Mouse (Mus musculus) embryonic facial prominence, embryonic 13.5 days (tissue): ENCODE results near the gene Btbd1. TPM values are rescaled to one million over a fixed set of nuclear protein-coding genes. Genes with fewer than 3 reads are reported as not detected.

Experiments
- ATAC-seq: fragments of 200-750 bp; cut with Nextera tagmentation; 2 replicates; pipeline ENCODE4 v1.8.0; 2017; ENCODE audit warnings: low read depth; ENCODE audit not compliant: insufficient number of reproducible peaks, insufficient read depth, low FRiP score, low TSS enrichment
- H3K27ac ChIP-seq: fragments of 300-500 bp; sonication (generic); 2 replicates; pipeline ENCODE4 v1.5.1; 2015; ENCODE audit warnings: moderate library complexity, mild to moderate bottlenecking, inconsistent platforms
- H3K27me3 ChIP-seq: fragments of 300-500 bp; sonication (generic); 2 replicates; pipeline ENCODE4 v1.6.1; 2015; ENCODE audit warnings: mild to moderate bottlenecking, inconsistent platforms
- H3K36me3 ChIP-seq: fragments of 300-500 bp; sonication (generic); 2 replicates; pipeline ENCODE4 v1.6.1; 2015; ENCODE audit warnings: mild to moderate bottlenecking, inconsistent platforms
- H3K4me1 ChIP-seq: fragments of 300-500 bp; sonication (generic); 2 replicates; pipeline ENCODE4 v1.6.1; 2015; ENCODE audit warnings: inconsistent platforms
- H3K4me2 ChIP-seq: fragments of 300-500 bp; sonication (generic); 2 replicates; pipeline ENCODE4 v1.6.1; 2015; ENCODE audit warnings: moderate library complexity, mild to moderate bottlenecking, inconsistent platforms
- H3K4me3 ChIP-seq: fragments of 300-500 bp; sonication (generic); 2 replicates; pipeline ENCODE4 v1.5.1; 2015; ENCODE audit warnings: mild to moderate bottlenecking, inconsistent platforms
- H3K9ac ChIP-seq: fragments of 300-500 bp; sonication (generic); 2 replicates; pipeline ENCODE4 v1.6.1; 2015; ENCODE audit warnings: mild to moderate bottlenecking, inconsistent platforms
- H3K9me3 ChIP-seq: fragments of 300-500 bp; sonication (generic); 2 replicates; pipeline ENCODE4 v1.6.1; 2016; ENCODE audit warnings: inconsistent platforms
- WGBS: fragments of 180-500 bp; shearing (Covaris S2); methylation state at CpG from one replicate; pipeline ENCODE4 v1.1.7; 2015; ENCODE audit warnings: mixed read lengths; 5-methylcytosine and 5-hydroxymethylcytosine counted together
- polyA plus RNA-seq: library from polyadenylated mRNA; unstranded; fragments of >200 nt; fragmentation: Nextera tagmentation; extraction: Ambion mirVana; gene quantifications from 2 replicates; pipeline ENCODE4 v1.2.1, GENCODE M21; 2015

The Btbd1 gene
- polyA plus RNA-seq, 1 experiment from 2014 or later = 53.2 TPM

- Histone ChIP-seq H3K36me3 (no peaks in the 10 kb centered on the region), H3K27me3 (peaks cover 62% of the 10 kb centered on the region), H3K4me1 (peaks cover 11% of the 10 kb centered on the region), H3K4me3 (no peak overlapping the region), H3K9ac (no peak overlapping the region), H3K27ac (no peak overlapping the region), H3K4me2 (no peak overlapping the region), H3K9me3 (no peaks in the 10 kb centered on the region)
- WGBS = 78% methylated on average over 2 of the region's 2 CpGs
- no peak for ATAC-seq
These were observed 32.2 kb upstream of the Btbd1 start for GRCm38 (mm10) chr7:81861461-81861860.

- 78% methylated on average over 5 of the region's 5 CpGs for WGBS
- peaks cover 64% of the 10 kb centered on the region for H3K27me3 ChIP-seq
These were observed 31.8 kb upstream of the Btbd1 start for GRCm38 (mm10) chr7:81860996-81861395.

GRCm38 (mm10) chr7:81860071-81860470 lies 30.8 kb upstream of the Btbd1 start:
- no peak for ATAC-seq
- Histone ChIP-seq H3K27ac (no peak overlapping the region), H3K36me3 (no peaks in the 10 kb centered on the region), H3K4me2 (peak overlapping the region; percentile 96), H3K4me1 (peaks cover 11% of the 10 kb centered on the region), H3K4me3 (peak overlapping the region; percentile 68), H3K9me3 (no peaks in the 10 kb centered on the region), H3K27me3 (peaks cover 64% of the 10 kb centered on the region), H3K9ac (no peak overlapping the region)
- 48% methylated on average over 11 of the region's 11 CpGs for WGBS

More at GRCm38 (mm10) chr7:81860996-81861395, 31.8 kb upstream of the Btbd1 start:
- no peak overlapping the region for H3K4me2 ChIP-seq
- H3K36me3 ChIP-seq = no peaks in the 10 kb centered on the region
- H3K9ac ChIP-seq = no peak overlapping the region
- no peaks in the 10 kb centered on the region for H3K9me3 ChIP-seq
- H3K4me1 ChIP-seq = peaks cover 11% of the 10 kb centered on the region
- ATAC-seq = no peak
- no peak overlapping the region for H3K27ac ChIP-seq
- H3K4me3 ChIP-seq = no peak overlapping the region

- peaks cover 11% of the 10 kb centered on the region for H3K4me1 ChIP-seq
- H3K36me3 ChIP-seq = no peaks in the 10 kb centered on the region
- WGBS = under 1% methylated on average over 64 of the region's 64 CpGs
- H3K4me3 ChIP-seq = peak within 1 kb of the TSS; percentile 68
- no peak for ATAC-seq
- H3K27me3 ChIP-seq = peaks cover 64% of the 10 kb centered on the region
- H3K27ac ChIP-seq = no peak within 1 kb of the TSS
- H3K9ac ChIP-seq = peak within 1 kb of the TSS; percentile 68
- H3K4me2 ChIP-seq = peak within 1 kb of the TSS; percentile 96
- no peaks in the 10 kb centered on the region for H3K9me3 ChIP-seq
These were observed 29.9 kb upstream of the Btbd1 start, which contains the start of gene Tm6sf1 for GRCm38 (mm10) chr7:81858968-81859721. Gene Tm6sf1, plus strand, starts transcription at chr7:81859001.

- 8% methylated on average over 9 of the region's 9 CpGs for WGBS
- Histone ChIP-seq H3K9me3 (no peaks in the 10 kb centered on the region), H3K4me1 (peaks cover 11% of the 10 kb centered on the region), H3K36me3 (no peaks in the 10 kb centered on the region), H3K4me3 (peak overlapping the region; percentile 68), H3K27ac (no peak overlapping the region), H3K27me3 (peaks cover 64% of the 10 kb centered on the region), H3K4me2 (peak overlapping the region; percentile 96), H3K9ac (no peak overlapping the region)
- no peak for ATAC-seq
These were observed 29.0 kb upstream of the Btbd1 start for GRCm38 (mm10) chr7:81858236-81858635.

- ATAC-seq = no peak
- H3K36me3 ChIP-seq = no peaks in the 10 kb centered on the region
- H3K27ac ChIP-seq = no peak overlapping the region
- H3K4me1 ChIP-seq = peaks cover 11% of the 10 kb centered on the region
- no peak overlapping the region for H3K4me3 ChIP-seq
- H3K27me3 ChIP-seq = peaks cover 49% of the 10 kb centered on the region
- whole genome bisulfite sequencing = 61% methylated on average over 4 of the region's 4 CpGs
- no peaks in the 10 kb centered on the region for H3K9me3 ChIP-seq
- no peak overlapping the region for H3K9ac ChIP-seq
- no peak overlapping the region for H3K4me2 ChIP-seq
These were observed 27.0 kb upstream of the Btbd1 start for GRCm38 (mm10) chr7:81856221-81856620.

- Histone ChIP-seq H3K27ac (no peak within 1 kb of the TSS), H3K4me3 (no peak within 1 kb of the TSS), H3K4me1 (peaks cover 11% of the 10 kb centered on the region), H3K9me3 (no peaks in the 10 kb centered on the region), H3K27me3 (peaks cover 44% of the 10 kb centered on the region), H3K36me3 (no peaks in the 10 kb centered on the region), H3K9ac (no peak within 1 kb of the TSS), H3K4me2 (no peak within 1 kb of the TSS)
- no peak for ATAC-seq
- 83% methylated on average over 1 of the region's 1 CpGs for WGBS
These were observed 26.5 kb upstream of the Btbd1 start, which contains the start of gene Gm10160 for GRCm38 (mm10) chr7:81855694-81856093. Gene Gm10160, minus strand, starts transcription at chr7:81855794.

GRCm38 (mm10) chr7:81854568-81855307 lies 25.5 kb upstream of the Btbd1 start:
- H3K4me1 ChIP-seq = peaks cover 11% of the 10 kb centered on the region
- H3K27me3 ChIP-seq = peaks cover 34% of the 10 kb centered on the region
- WGBS = 71% methylated on average over 8 of the region's 8 CpGs
- no peak overlapping the region for H3K4me3 ChIP-seq
- ATAC-seq = no peak
- H3K9me3 ChIP-seq = no peaks in the 10 kb centered on the region
- no peak overlapping the region for H3K9ac ChIP-seq
- no peak overlapping the region for H3K27ac ChIP-seq
- H3K4me2 ChIP-seq = no peak overlapping the region
- H3K36me3 ChIP-seq = no peaks in the 10 kb centered on the region

GRCm38 (mm10) chr7:81851706-81852105 lies 22.5 kb upstream of the Btbd1 start:
- 70% methylated on average over 3 of the region's 3 CpGs for WGBS
- no peak for ATAC-seq
- Histone ChIP-seq H3K4me2 (no peak overlapping the region), H3K9me3 (no peaks in the 10 kb centered on the region), H3K27ac (no peak overlapping the region), H3K9ac (no peak overlapping the region), H3K36me3 (no peaks in the 10 kb centered on the region), H3K27me3 (0 out of 2 replicates have a peak, but pooled peaks cover 4% of the 10 kb centered on the region), H3K4me3 (no peak overlapping the region), H3K4me1 (0 out of 2 replicates have a peak, but pooled peaks cover 4% of the 10 kb centered on the region)

GRCm38 (mm10) chr7:81850171-81850570 lies 20.9 kb upstream of the Btbd1 start:
- Histone ChIP-seq H3K36me3 (no peaks in the 10 kb centered on the region), H3K4me1 (peaks cover 5% of the 10 kb centered on the region; the same call in 1 of the 2 replicates), H3K9me3 (no peaks in the 10 kb centered on the region), H3K4me3 (no peak overlapping the region), H3K9ac (no peak overlapping the region), H3K27ac (no peak overlapping the region), H3K4me2 (no peak overlapping the region), H3K27me3 (no peaks in the 10 kb centered on the region)
- WGBS = 86% methylated on average over 6 of the region's 6 CpGs
- ATAC-seq = no peak

- no peaks in the 10 kb centered on the region for H3K27me3 ChIP-seq
- WGBS = 87% methylated on average over 7 of the region's 7 CpGs
These were observed 20.4 kb upstream of the Btbd1 start for GRCm38 (mm10) chr7:81849633-81850032.

More at GRCm38 (mm10) chr7:81849633-81850032, 20.4 kb upstream of the Btbd1 start:
- Histone ChIP-seq H3K4me2 (no peak overlapping the region), H3K9me3 (no peaks in the 10 kb centered on the region), H3K9ac (no peak overlapping the region), H3K27ac (no peak overlapping the region), H3K36me3 (no peaks in the 10 kb centered on the region), H3K4me3 (no peak overlapping the region), H3K4me1 (peaks cover 5% of the 10 kb centered on the region; the same call in 1 of the 2 replicates)
- ATAC-seq = no peak
